Mouse (Mus musculus) liver, embryonic 15.5 days (tissue): ENCODE data around the gene Vps35l. TPM values are rescaled to one million over a fixed set of nuclear protein-coding genes. Genes with fewer than 3 reads are reported as not detected.
A peak's percentile ranks its signal among the peaks of the same experiment; 100 is the strongest.

ENCODE experiments used
- ATAC-seq: fragments of 200-750 bp; cut with Nextera tagmentation; 2 replicates; pipeline ENCODE4 v1.8.0; 2017; ENCODE audit warnings: moderate number of reproducible peaks, mild to moderate bottlenecking, moderate library complexity; ENCODE audit not compliant: insufficient read depth
- H3K27ac ChIP-seq: fragments of 300-500 bp; sonication (generic); replicated peaks from 2 replicates; pipeline ENCODE4 v1.5.1; 2015; ENCODE audit warnings: mild to moderate bottlenecking, inconsistent platforms
- H3K27me3 ChIP-seq: fragments of 300-500 bp; sonication (generic); 2 replicates; pipeline ENCODE4 v1.6.1; 2015; ENCODE audit warnings: mild to moderate bottlenecking, inconsistent platforms
- H3K36me3 ChIP-seq: fragments of 300-500 bp; sonication (generic); replicated peaks from 2 replicates; pipeline ENCODE4 v1.6.1; 2015; ENCODE audit warnings: moderate library complexity, mild to moderate bottlenecking, inconsistent platforms
- H3K4me1 ChIP-seq: fragments of 300-500 bp; sonication (generic); replicated peaks from 2 replicates; pipeline ENCODE4 v1.6.1; 2015; ENCODE audit warnings: inconsistent platforms
- H3K4me2 ChIP-seq: fragments of 300-500 bp; sonication (generic); 2 replicates; pipeline ENCODE4 v1.6.1; 2015; ENCODE audit warnings: moderate library complexity, mild to moderate bottlenecking, inconsistent platforms
- H3K4me3 ChIP-seq: fragments of 300-500 bp; sonication (generic); replicated peaks from 2 replicates; pipeline ENCODE4 v1.5.1; 2015; ENCODE audit warnings: mild to moderate bottlenecking, inconsistent platforms
- H3K9ac ChIP-seq: fragments of 300-500 bp; sonication (generic); 2 replicates; pipeline ENCODE4 v1.6.1; 2015; ENCODE audit warnings: moderate library complexity, mild to moderate bottlenecking, inconsistent platforms
- H3K9me3 ChIP-seq: fragments of 300-500 bp; sonication (generic); replicated peaks from 2 replicates; pipeline ENCODE4 v1.6.1; 2016; ENCODE audit warnings: inconsistent platforms
- WGBS: fragments of 180-500 bp; shearing (Covaris S2); methylation state at CpG from one replicate; pipeline ENCODE4 v1.1.7; 2015; ENCODE audit warnings: mixed read lengths; ENCODE audit not compliant: insufficient replicate concordance; 5-methylcytosine and 5-hydroxymethylcytosine counted together
- polyA plus RNA-seq: library from polyadenylated mRNA; unstranded; fragments of >200 nt; fragmentation: Nextera tagmentation; extraction: Ambion mirVana; gene quantifications from 2 replicates; pipeline ENCODE4 v1.2.1, GENCODE M21; 2015

The Vps35l gene
- polyA plus RNA-seq, 1 experiment from 2014 or later = 34.0 TPM

DNA sequence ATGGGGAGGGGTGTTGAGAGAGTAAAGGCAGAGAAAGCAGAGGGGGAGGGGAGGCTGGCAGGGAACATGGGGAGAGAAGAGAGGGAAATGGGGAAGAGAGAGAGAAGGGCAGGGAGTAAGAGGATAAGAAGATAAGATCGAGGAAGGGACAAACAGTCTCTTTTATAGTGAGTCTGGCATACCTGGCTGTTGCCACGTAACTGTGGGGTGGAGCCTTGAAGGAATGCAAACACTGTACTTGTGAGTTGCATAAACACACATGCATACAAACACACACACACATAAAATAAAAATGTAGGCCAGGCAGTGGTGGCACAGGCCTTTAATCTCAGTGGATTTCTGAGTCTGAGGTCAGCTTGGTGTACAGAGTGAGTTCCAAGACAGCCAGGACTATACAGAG lies 32.8 kb upstream of the Vps35l start:
- Histone ChIP-seq H3K9me3 (no peaks in the 10 kb centered on the region), H3K9ac (no peak overlapping the region), H3K27me3 (no peaks in the 10 kb centered on the region), H3K4me1 (peaks cover 53% of the 10 kb centered on the region), H3K4me2 (no peak overlapping the region), H3K4me3 (no peak overlapping the region), H3K27ac (no peak overlapping the region), H3K36me3 (peaks cover 4% of the 10 kb centered on the region; the same call in 1 of the 2 replicates)
- 54% methylated on average over 2 of the region's 2 CpGs for WGBS
- no peak for ATAC-seq

GRCm38 (mm10) chr7:118708002-118708401 lies 32.0 kb upstream of the Vps35l start:
- 45% methylated on average over 4 of the region's 4 CpGs for WGBS
- Histone ChIP-seq H3K27ac (no peak overlapping the region), H3K27me3 (no peaks in the 10 kb centered on the region), H3K4me3 (no peak overlapping the region), H3K9me3 (no peaks in the 10 kb centered on the region), H3K36me3 (no peaks in the 10 kb centered on the region; the same call in 1 of the 2 replicates), H3K4me2 (no peak overlapping the region), H3K4me1 (peaks cover 49% of the 10 kb centered on the region), H3K9ac (no peak overlapping the region)
- no peak for ATAC-seq

DNA sequence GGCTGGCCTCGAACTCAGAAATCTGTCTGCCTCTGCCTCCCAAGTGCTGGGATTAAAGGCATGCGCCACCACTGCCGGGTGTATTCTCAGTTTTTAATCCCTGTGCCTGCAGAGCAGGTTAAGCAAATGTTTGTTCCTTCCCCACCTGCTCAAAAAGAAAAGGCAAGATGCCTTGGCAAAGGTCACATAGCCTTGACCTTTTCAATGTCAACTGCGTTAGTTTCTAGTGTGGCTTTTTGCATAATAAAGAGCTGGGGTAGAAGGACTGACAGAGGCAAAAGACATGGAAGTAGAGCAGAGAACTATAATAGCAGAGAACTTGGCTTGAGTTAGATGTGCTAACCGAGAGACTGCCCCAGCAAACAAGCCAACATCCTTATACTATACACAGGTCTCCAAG lies 29.2 kb upstream of the Vps35l start:
- Histone ChIP-seq H3K9me3 (no peaks in the 10 kb centered on the region), H3K4me1 (peaks cover 35% of the 10 kb centered on the region), H3K4me3 (no peak overlapping the region), H3K9ac (no peak overlapping the region), H3K27ac (no peak overlapping the region), H3K36me3 (peaks cover 7% of the 10 kb centered on the region), H3K27me3 (no peaks in the 10 kb centered on the region), H3K4me2 (no peak overlapping the region)
- no peak for ATAC-seq
- 62% methylated on average over 5 of the region's 5 CpGs for WGBS

- peak within 1 kb of the TSS; percentile 79 for H3K4me2 ChIP-seq
- peak within 1 kb of the TSS; percentile 70 for H3K9ac ChIP-seq
- H3K9me3 ChIP-seq = no peaks in the 10 kb centered on the region
- peak; percentile 98 for ATAC-seq
- no peaks in the 10 kb centered on the region for H3K27me3 ChIP-seq
- peaks cover 22% of the 10 kb centered on the region for H3K4me1 ChIP-seq
- peak within 1 kb of the TSS; percentile 75 for H3K4me3 ChIP-seq
- peak within 1 kb of the TSS; percentile 67 for H3K27ac ChIP-seq
- peaks cover 16% of the 10 kb centered on the region for H3K36me3 ChIP-seq
- WGBS = 1% methylated on average over 48 of the region's 48 CpGs
Measured at GRCm38 (mm10) chr7:118712228-118713173, 27.5 kb upstream of the Vps35l start, which contains the start of gene Ccp110. Gene Ccp110, plus strand, starts transcription at chr7:118712552.

DNA sequence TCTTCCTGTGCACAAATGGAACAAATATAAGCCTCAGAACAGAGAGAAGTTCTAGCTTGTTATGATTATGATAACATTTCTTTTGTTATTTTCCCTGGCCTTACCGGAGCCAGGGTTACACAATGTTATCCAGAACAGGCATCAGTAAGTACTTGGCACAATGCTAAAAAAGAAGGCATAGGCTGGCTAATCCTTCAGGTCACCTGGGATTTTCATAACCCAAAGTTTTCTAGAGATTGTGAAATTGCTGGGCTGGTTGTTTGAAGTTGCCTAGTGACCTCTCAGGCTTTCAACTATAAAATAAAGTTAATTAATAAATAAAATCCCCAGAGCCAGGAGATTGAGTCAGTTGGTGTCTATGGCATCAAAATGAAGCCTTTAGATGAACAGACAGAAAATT lies 25.2 kb upstream of the Vps35l start:
- Histone ChIP-seq H3K9ac (no peak overlapping the region), H3K36me3 (peaks cover 32% of the 10 kb centered on the region), H3K27me3 (no peaks in the 10 kb centered on the region), H3K4me3 (no peak overlapping the region), H3K27ac (no peak overlapping the region), H3K4me2 (no peak overlapping the region), H3K4me1 (peaks cover 22% of the 10 kb centered on the region), H3K9me3 (no peaks in the 10 kb centered on the region)
- 89% methylated on average over 1 of the region's 1 CpGs for WGBS
- no peak for ATAC-seq

GRCm38 (mm10) chr7:118718066-118718465 lies 22.0 kb upstream of the Vps35l start:
- no peak for ATAC-seq
- no peak overlapping the region for H3K4me2 ChIP-seq
- H3K4me3 ChIP-seq = no peak overlapping the region
- no peak overlapping the region for H3K9ac ChIP-seq
- WGBS = 84% methylated on average over 4 of the region's 4 CpGs
- H3K9me3 ChIP-seq = no peaks in the 10 kb centered on the region
- H3K4me1 ChIP-seq = peaks cover 10% of the 10 kb centered on the region
- peaks cover 53% of the 10 kb centered on the region for H3K36me3 ChIP-seq
- no peaks in the 10 kb centered on the region for H3K27me3 ChIP-seq
- H3K27ac ChIP-seq = no peak overlapping the region

GRCm38 (mm10) chr7:118723927-118724326 lies 16.1 kb upstream of the Vps35l start:
- H3K36me3 ChIP-seq = peaks cover 72% of the 10 kb centered on the region
- no peaks in the 10 kb centered on the region for H3K4me1 ChIP-seq
- no peak overlapping the region for H3K4me2 ChIP-seq
- H3K27ac ChIP-seq = no peak overlapping the region
- ATAC-seq = no peak
- no peaks in the 10 kb centered on the region for H3K27me3 ChIP-seq
- H3K9me3 ChIP-seq = no peaks in the 10 kb centered on the region
- H3K4me3 ChIP-seq = no peak overlapping the region
- WGBS = 85% methylated on average over 9 of the region's 9 CpGs
- H3K9ac ChIP-seq = no peak overlapping the region

- Histone ChIP-seq H3K4me1 (no peaks in the 10 kb centered on the region), H3K4me3 (no peak overlapping the region), H3K9ac (no peak overlapping the region), H3K36me3 (peaks cover 77% of the 10 kb centered on the region), H3K4me2 (no peak overlapping the region), H3K9me3 (no peaks in the 10 kb centered on the region), H3K27ac (no peak overlapping the region), H3K27me3 (no peaks in the 10 kb centered on the region)
- no peak for ATAC-seq
- 60% methylated on average over 2 of the region's 2 CpGs for WGBS
Measured at GRCm38 (mm10) chr7:118725459-118725858, 14.6 kb upstream of the Vps35l start.

GRCm38 (mm10) chr7:118728846-118729587 lies 11.0 kb upstream of the Vps35l start:
- Histone ChIP-seq H3K4me3 (no peak overlapping the region), H3K9me3 (no peaks in the 10 kb centered on the region), H3K27ac (no peak overlapping the region), H3K4me1 (no peaks in the 10 kb centered on the region), H3K9ac (no peak overlapping the region), H3K36me3 (peaks cover 81% of the 10 kb centered on the region), H3K27me3 (no peaks in the 10 kb centered on the region), H3K4me2 (no peak overlapping the region)
- WGBS = 78% methylated on average over 13 of the region's 13 CpGs
- no peak; the same call in 1 of the 2 replicates for ATAC-seq

DNA sequence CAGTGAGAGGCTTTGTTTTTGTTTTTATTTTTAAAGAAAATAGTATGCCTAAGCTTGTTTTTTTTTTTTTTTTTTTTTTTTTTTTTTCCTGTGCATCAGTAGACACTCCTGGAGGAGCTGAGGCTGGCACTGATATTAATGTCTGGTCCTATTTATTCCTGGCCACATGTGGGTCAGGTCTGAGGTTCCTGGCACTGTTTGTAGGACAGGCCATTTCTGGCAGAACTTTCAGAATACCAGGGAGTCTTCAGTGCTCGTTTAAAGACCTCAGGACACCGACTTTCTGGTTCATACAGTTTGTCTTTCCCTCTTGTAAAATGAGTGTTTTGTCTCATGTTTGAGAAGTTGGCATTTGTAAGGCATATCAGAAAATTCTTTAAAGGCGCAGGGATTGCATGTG lies 8.2 kb upstream of the Vps35l start:
- Histone ChIP-seq H3K36me3 (peaks cover 70% of the 10 kb centered on the region), H3K9ac (no peak overlapping the region), H3K27ac (no peak overlapping the region), H3K9me3 (no peaks in the 10 kb centered on the region), H3K4me3 (no peak overlapping the region), H3K4me2 (no peak overlapping the region), H3K4me1 (no peaks in the 10 kb centered on the region), H3K27me3 (no peaks in the 10 kb centered on the region)
- ATAC-seq = no peak
- 77% methylated on average over 3 of the region's 3 CpGs for WGBS

DNA sequence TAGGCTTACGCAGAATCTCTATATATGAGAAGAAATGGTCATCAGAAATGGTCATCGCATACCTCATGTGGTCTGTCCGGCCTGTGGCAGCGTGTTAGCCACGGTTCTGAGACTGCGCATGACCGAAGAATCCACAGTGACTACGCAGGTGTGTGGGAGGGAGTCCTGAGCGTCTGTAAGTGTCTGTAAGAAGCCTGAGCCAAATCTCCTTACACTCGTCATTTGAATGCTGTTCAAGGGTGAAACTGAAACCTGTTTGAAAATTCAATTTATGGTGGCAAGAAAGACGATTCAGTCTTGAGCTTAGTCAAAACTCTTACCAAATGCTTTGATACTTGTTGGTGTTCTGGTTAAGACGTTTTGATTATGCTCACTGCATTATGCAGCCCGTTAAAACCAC lies 6.8 kb upstream of the Vps35l start:
- Histone ChIP-seq H3K9ac (no peak overlapping the region), H3K27me3 (no peaks in the 10 kb centered on the region), H3K4me2 (no peak overlapping the region), H3K4me3 (no peak overlapping the region), H3K36me3 (peaks cover 57% of the 10 kb centered on the region), H3K27ac (no peak overlapping the region), H3K4me1 (no peaks in the 10 kb centered on the region), H3K9me3 (no peaks in the 10 kb centered on the region)
- 86% methylated on average over 13 of the region's 13 CpGs for WGBS
- no peak for ATAC-seq
